Mouse (Mus musculus) heart, embryonic 13.5 days (tissue): Measurements from ENCODE around the gene Nkain4. TPM values are rescaled to one million over a fixed set of nuclear protein-coding genes. Genes with fewer than 3 reads are reported as not detected.

Experiments used
- ATAC-seq: fragments of 200-750 bp; cut with Nextera tagmentation; 2 replicates; pipeline ENCODE4 v1.8.0; 2017; ENCODE audit warnings: moderate TSS enrichment; ENCODE audit not compliant: insufficient number of reproducible peaks, low FRiP score, low TSS enrichment; ENCODE audit errors: extremely low read depth
- H3K27ac ChIP-seq: fragments of 300-500 bp; sonication (generic); replicated peaks from 2 replicates; pipeline ENCODE4 v1.5.1; 2015; ENCODE audit warnings: moderate library complexity, mild to moderate bottlenecking, inconsistent platforms
- H3K27me3 ChIP-seq: fragments of 300-500 bp; sonication (generic); replicated peaks from 2 replicates; pipeline ENCODE4 v1.6.1; 2015; ENCODE audit warnings: mild to moderate bottlenecking, inconsistent platforms
- H3K36me3 ChIP-seq: fragments of 300-500 bp; sonication (generic); 2 replicates; pipeline ENCODE4 v1.6.1; 2015; ENCODE audit warnings: mild to moderate bottlenecking, inconsistent platforms
- H3K4me1 ChIP-seq: fragments of 300-500 bp; sonication (generic); 2 replicates; pipeline ENCODE4 v1.6.1; 2015; ENCODE audit warnings: inconsistent platforms
- H3K4me2 ChIP-seq: fragments of 300-500 bp; sonication (generic); 2 replicates; pipeline ENCODE4 v1.6.1; 2015; ENCODE audit warnings: inconsistent platforms, mild to moderate bottlenecking, moderate library complexity
- H3K4me3 ChIP-seq: fragments of 300-500 bp; sonication (generic); 2 replicates; pipeline ENCODE4 v1.5.1; 2015; ENCODE audit warnings: moderate library complexity, mild to moderate bottlenecking, inconsistent platforms
- H3K9ac ChIP-seq: fragments of 300-500 bp; sonication (generic); 2 replicates; pipeline ENCODE4 v1.6.1; 2015; ENCODE audit warnings: inconsistent platforms, mild to moderate bottlenecking, moderate library complexity
- H3K9me3 ChIP-seq: fragments of 300-500 bp; sonication (generic); 2 replicates; pipeline ENCODE4 v1.6.1; 2016; ENCODE audit warnings: inconsistent platforms
- WGBS: fragments of 180-500 bp; shearing (Covaris S2); methylation state at CpG from one replicate; pipeline ENCODE4 v1.1.7; 2015; ENCODE audit warnings: mixed read lengths; 5-methylcytosine and 5-hydroxymethylcytosine counted together
- polyA plus RNA-seq: library from polyadenylated mRNA; unstranded; fragments of >200 nt; fragmentation: Nextera tagmentation; extraction: Ambion mirVana; gene quantifications from 2 replicates; pipeline ENCODE4 v1.2.1, GENCODE M21; 2015

The Nkain4 gene
- polyA plus RNA-seq, 1 experiment from 2014 or later, result 47.3 TPM

DNA sequence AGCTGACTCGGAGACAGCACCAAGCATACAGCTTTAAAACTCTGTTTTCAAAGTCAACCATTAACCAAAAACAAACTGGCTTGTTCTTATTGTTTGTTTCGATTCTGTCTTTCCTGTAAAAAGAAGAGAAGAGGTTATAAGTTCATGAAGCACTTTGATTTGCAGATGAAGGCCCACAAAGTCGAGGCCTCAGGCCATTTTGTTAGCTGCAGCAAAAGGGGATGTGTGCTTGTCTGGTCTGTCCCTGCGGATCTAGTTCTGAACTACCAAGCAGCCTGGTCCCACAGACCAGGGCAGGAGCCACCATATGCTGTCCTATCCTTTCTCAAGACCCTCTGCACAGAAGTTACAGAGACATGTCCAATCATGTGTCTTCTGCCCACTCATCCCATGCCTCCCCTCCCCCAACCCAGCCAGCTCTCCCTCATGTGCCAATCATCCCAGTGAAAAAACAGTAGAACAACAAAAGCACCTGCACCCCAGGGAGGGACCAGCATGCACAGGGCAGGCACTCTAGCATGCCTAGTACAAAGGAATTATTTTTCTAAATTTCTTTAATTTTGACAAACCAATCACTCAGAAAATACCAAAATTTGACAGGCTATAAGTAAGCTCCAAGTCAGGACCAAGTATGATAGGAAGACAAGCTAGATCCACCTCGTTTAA, 48.8 kb downstream of the Nkain4 start:
- ATAC-seq, result no peak

DNA sequence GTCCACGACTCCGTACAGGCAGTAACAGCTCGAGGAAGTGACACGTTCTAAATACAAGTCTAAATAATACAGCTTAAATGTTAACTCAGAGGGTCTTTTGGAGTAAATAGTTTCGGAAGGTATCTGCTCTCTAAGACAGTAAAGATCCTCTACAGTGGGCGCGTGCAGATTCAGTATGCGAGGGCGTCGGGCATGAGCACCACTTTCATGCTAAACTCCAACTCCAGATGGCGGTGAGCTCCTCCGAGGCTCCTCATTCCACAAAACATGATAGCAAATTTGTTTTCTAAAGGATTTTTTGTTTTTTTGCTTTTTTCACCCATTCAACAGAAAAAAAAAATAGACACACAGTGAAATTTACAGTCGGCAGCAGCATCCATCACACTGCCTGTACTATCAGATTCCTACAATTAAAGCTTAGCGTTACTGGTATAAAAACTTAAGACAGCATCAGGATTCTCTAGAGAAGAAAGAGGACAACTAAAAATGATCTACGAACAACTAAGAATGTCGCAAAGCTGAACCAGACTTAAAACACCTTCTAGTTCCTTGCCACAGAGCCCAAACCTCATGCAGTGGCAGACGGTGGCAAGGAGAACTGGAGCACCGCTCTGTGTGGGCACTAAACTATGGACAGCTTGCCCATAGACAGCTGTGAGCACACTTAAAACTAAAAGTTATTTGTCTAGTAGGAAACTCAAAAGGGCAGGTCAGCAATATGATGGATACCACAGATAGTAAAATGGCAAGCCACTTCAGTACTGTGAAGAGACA, 49.9 kb downstream of the Nkain4 start:
- no peaks in the 10 kb centered on the region for H3K9me3 ChIP-seq
- 91% methylated on average over 18 of the region's 18 CpGs for WGBS
- H3K36me3 ChIP-seq, result peaks cover 59% of the 10 kb centered on the region
- H3K27me3 ChIP-seq, result 0 out of 2 replicates have a peak, but pooled peaks cover 5% of the 10 kb centered on the region
- H3K27ac ChIP-seq, result no peak overlapping the region
- H3K4me3 ChIP-seq, result no peak overlapping the region
- no peak overlapping the region for H3K4me2 ChIP-seq
- no peaks in the 10 kb centered on the region for H3K4me1 ChIP-seq
- H3K9ac ChIP-seq, result no peak overlapping the region
- no peak for ATAC-seq

More for the DNA sequence above, 48.8 kb downstream of the Nkain4 start:
- Histone ChIP-seq H3K4me1 (no peaks in the 10 kb centered on the region), H3K27ac (no peak overlapping the region), H3K9me3 (no peaks in the 10 kb centered on the region), H3K9ac (no peak overlapping the region), H3K27me3 (0 out of 2 replicates have a peak, but pooled peaks cover 5% of the 10 kb centered on the region), H3K4me3 (no peak overlapping the region), H3K36me3 (peaks cover 69% of the 10 kb centered on the region), H3K4me2 (no peak overlapping the region)
- 74% methylated on average over 5 of the region's 5 CpGs for WGBS

DNA sequence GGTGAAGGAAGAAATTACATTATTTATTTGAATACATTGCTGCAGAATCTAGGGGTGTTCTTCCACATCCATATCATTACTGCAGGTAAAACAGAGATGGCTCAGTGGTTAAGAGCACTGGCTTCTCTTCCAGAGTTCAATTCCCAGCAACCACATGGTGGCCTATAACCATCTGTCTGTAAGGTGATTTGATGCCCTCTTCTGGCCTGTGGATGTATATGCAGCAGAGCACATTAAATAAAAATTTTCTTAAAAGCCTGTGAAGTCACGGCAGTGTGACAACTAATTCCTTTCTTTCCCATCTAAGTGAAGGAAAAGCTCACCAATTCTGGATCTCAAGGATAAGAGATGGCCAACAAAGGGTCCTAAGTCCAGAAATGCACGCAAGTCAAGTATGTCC, 52.4 kb downstream of the Nkain4 start:
- Histone ChIP-seq H3K36me3 (peaks cover 40% of the 10 kb centered on the region), H3K4me1 (no peaks in the 10 kb centered on the region), H3K27ac (no peak overlapping the region), H3K9ac (no peak overlapping the region), H3K27me3 (peaks cover 28% of the 10 kb centered on the region), H3K4me2 (no peak overlapping the region), H3K4me3 (no peak overlapping the region), H3K9me3 (no peaks in the 10 kb centered on the region)
- 42% methylated on average over 2 of the region's 2 CpGs for WGBS
- no peak for ATAC-seq

DNA sequence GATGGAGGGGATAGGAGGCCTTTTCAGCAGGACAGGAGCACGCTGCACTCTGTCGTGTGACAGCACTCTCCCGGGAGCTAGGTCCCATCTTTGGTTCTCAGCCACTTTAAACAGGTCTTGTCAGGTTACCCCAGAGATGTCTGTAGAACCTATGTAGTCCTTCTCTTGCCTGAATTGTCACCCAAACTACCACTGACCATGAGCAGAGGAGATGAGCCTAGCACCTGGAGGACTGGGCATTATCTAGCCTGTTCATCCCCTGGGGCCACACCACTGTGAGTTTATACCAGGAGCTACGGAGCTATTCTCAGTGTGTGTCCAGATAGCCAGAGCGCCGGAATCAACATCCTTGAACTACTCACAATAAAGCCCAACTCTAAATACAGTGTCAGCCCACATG, 56.6 kb downstream of the Nkain4 start:
- no peak overlapping the region for H3K9ac ChIP-seq
- H3K4me2 ChIP-seq, result no peak overlapping the region
- no peak overlapping the region for H3K4me3 ChIP-seq
- 0 out of 2 replicates have a peak, but pooled peaks cover under 1% of the 10 kb centered on the region for H3K36me3 ChIP-seq
- no peaks in the 10 kb centered on the region for H3K9me3 ChIP-seq
- H3K27me3 ChIP-seq, result peaks cover 71% of the 10 kb centered on the region
- H3K4me1 ChIP-seq, result peaks cover 21% of the 10 kb centered on the region
- WGBS, result 67% methylated on average over 6 of the region's 6 CpGs
- H3K27ac ChIP-seq, result no peak overlapping the region
- no peak for ATAC-seq

DNA sequence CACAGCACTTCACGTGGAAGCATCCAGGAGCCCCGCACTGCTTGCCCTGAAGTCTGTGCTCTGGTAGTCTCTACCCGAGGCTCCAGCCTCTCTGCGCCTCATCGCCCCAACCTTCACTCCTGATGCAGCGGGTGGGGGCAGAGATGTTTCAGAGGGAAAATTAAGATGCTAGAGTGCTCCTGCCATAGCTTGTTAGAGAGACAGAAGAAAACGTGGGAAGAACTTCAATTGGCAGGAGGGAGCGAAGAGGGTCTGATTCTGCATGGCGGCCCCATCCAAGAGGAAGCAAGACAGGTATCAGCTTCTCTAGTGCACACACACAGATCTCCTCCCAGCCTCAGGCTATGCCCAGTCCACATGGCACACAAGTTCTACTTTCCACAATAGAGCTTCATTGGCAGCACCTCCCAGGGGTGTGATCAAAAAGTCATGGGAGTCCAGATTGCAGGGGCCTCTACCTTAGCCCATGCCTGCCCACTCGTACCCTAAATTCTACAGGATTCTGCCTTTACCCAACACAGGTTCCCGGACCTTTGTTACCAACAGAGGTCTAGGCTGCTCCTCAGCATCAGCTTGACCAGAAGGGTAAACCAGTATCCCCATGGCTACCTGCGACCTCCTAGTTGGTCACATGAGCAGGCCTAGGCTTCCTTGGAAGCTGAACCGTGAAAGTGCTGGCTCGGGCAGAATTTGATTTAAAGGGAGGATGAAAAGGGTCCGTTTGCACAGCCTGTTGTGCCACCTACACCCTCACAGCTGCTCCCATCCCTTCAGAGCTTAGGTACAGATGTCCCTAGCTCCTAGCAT, 57.5 kb downstream of the Nkain4 start:
- H3K9ac ChIP-seq, result no peak overlapping the region
- peaks cover 23% of the 10 kb centered on the region for H3K4me1 ChIP-seq
- no peaks in the 10 kb centered on the region for H3K9me3 ChIP-seq
- no peak overlapping the region for H3K4me2 ChIP-seq
- no peaks in the 10 kb centered on the region for H3K36me3 ChIP-seq
- no peak overlapping the region for H3K27ac ChIP-seq
- no peak for ATAC-seq
- H3K4me3 ChIP-seq, result no peak overlapping the region
- H3K27me3 ChIP-seq, result peaks cover 79% of the 10 kb centered on the region
- 59% methylated on average over 15 of the region's 15 CpGs for WGBS

DNA sequence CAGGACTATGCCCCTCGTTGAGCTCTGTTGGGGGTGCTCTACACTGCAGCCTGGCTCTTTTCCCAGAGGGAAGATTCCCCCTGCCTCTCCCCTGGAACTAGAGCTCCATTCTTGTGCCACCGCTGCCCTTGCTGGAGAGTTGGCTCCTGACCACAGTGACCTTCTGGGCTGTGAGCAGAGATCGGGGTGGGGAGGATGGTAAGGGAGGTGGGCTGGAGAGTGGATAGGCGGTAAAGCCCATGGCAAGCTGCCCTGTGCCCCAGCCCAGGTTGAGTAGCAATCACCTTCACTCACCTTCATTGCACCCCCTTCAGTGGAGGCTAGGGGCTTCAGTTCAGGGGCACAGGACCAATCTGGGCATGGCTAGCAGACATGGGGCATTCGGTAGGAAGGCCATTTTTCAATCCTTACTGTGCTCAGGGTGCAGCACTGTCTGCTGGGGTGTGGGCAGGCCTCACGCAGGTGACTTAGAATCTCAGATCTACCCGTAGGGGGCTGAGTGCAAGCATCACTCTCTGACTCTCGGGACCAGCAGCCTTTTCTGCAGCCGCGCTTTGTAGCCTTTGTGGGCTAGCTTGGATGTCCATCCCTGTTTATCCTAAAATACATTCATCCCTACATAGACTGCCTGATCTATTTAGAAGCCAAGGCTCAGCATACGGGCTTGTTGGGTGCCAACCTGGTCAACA, 58.5 kb downstream of the Nkain4 start:
- ATAC-seq, result no peak
- Histone ChIP-seq H3K9ac (no peak overlapping the region), H3K27ac (no peak overlapping the region), H3K9me3 (no peaks in the 10 kb centered on the region), H3K4me1 (peaks cover 30% of the 10 kb centered on the region), H3K4me3 (no peak overlapping the region), H3K27me3 (peaks cover 85% of the 10 kb centered on the region), H3K4me2 (no peak overlapping the region), H3K36me3 (no peaks in the 10 kb centered on the region)
- WGBS, result 67% methylated on average over 11 of the region's 11 CpGs

DNA sequence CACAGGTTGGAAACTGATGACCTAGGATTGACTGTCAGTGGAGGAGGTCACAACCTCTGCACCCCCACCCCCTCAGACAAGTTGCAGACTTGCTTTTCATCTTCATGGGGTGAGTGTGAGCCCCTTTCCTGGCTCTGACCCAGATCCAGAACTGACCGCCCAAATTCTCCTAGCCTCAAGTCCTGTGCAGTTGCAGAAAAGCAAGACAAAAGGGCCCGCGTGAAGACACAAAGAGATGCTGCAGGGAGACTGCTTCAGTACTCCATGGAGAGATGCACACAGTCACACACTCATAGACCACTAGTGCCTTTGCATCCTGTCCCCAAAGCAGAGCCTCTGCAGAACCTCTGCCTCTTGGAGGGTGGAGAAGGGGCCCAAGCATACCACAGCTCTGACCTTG, 59.2 kb downstream of the Nkain4 start:
- peaks cover 91% of the 10 kb centered on the region for H3K27me3 ChIP-seq
- H3K4me2 ChIP-seq, result no peak overlapping the region
- H3K4me3 ChIP-seq, result no peak overlapping the region
- no peaks in the 10 kb centered on the region for H3K36me3 ChIP-seq
- no peak overlapping the region for H3K9ac ChIP-seq
- H3K27ac ChIP-seq, result no peak overlapping the region
- no peak for ATAC-seq
- no peaks in the 10 kb centered on the region for H3K9me3 ChIP-seq
- peaks cover 37% of the 10 kb centered on the region for H3K4me1 ChIP-seq
- 64% methylated on average over 3 of the region's 3 CpGs for WGBS

DNA sequence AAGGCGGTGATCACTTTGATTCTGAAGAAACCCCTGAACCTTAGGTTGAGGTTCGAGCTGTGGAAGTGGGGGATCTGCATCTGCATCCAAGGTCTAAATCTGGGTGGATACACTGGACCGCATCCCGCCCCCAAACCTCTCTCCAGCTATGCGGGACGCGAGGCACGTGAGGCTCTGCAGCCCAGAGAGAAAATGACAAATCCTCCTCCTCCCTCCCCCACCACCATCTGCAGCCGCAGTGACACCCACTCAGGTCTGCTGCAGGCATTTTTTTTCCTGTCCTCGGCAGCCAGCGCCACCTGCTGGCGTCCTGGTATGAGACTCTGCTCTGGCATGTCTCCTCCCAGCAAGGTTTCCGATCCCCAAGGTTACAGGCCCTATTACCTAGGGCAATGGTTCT, 59.8 kb downstream of the Nkain4 start:
- 2% methylated on average over 13 of the region's 13 CpGs for WGBS
- peaks cover 96% of the 10 kb centered on the region for H3K27me3 ChIP-seq
- peak overlapping the region; percentile 89 for H3K4me2 ChIP-seq
- ATAC-seq, result no peak
- H3K27ac ChIP-seq, result no peak overlapping the region
- H3K4me1 ChIP-seq, result peaks cover 37% of the 10 kb centered on the region
- no peak overlapping the region for H3K9ac ChIP-seq
- H3K36me3 ChIP-seq, result no peaks in the 10 kb centered on the region
- H3K9me3 ChIP-seq, result no peaks in the 10 kb centered on the region
- peak overlapping the region; percentile 58 for H3K4me3 ChIP-seq

DNA sequence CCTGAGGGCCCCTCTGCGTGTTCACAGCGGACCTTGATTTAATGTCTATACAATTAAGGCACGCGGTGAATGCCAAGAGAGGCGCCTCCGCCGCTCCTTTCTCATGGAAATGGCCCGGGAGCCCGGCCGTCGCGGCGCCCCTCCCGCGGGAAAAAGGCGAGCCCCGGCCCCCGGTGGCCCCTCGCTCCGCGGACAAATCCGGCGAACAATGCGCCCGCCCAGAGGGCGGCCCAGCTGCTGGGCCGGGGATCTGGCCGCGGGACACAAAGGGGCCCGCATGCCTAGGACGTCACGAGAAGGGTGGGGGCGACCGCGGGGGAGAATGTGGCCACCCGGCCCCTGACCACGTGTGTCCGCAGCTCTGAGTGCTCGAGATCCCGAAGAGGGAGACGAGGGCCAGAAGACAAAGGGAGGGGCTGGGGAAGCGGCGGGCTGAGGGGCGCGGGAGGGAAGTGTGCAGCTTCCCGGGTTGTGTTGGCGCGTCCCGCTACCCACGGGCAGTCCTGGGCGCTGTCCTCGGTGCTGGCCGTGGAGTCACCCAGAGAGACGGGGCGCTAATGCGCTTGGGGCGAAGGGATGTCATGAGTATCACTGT, 60.4 kb downstream of the Nkain4 start:
- Histone ChIP-seq H3K4me1 (peaks cover 37% of the 10 kb centered on the region), H3K4me3 (peak overlapping the region; percentile 58), H3K27me3 (peaks cover 100% of the 10 kb centered on the region), H3K9me3 (no peaks in the 10 kb centered on the region), H3K4me2 (peak overlapping the region; percentile 89), H3K9ac (peak overlapping the region; percentile 14; the same call in 1 of the 2 replicates), H3K36me3 (no peaks in the 10 kb centered on the region), H3K27ac (no peak overlapping the region)
- WGBS, result under 1% methylated on average over 57 of the region's 57 CpGs
- no peak for ATAC-seq

DNA sequence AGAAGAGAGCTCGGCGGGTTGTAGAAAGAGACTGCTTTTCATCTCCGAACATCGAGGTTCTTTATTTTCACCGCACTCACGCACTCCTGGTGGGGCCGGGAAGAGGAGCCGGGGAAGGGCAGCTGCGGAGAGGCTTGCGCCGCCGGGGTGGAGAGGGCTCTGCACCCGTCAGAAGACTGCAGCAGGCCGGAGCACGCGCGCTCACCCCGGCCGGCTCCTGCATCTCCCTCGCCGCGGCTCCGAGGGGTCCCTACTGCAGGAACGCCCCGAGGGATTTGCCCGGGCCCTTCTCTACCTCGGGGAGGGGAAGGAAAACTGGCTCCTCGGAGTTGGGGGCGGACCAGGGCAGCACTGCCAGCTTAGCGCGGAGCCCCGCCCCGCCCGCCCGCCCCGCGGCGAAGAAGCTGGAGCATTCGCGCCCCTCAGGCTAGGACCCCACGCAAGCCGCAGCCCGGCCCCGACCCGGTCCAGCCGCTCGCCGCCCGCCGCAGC, 60.9 kb downstream of the Nkain4 start:
- Histone ChIP-seq H3K27ac (no peak overlapping the region), H3K27me3 (peaks cover 100% of the 10 kb centered on the region), H3K4me3 (peak overlapping the region; percentile 58), H3K36me3 (no peaks in the 10 kb centered on the region), H3K9me3 (no peaks in the 10 kb centered on the region), H3K4me2 (peak overlapping the region; percentile 89), H3K9ac (peak overlapping the region; percentile 59; the same call in 1 of the 2 replicates), H3K4me1 (peaks cover 37% of the 10 kb centered on the region)
- under 1% methylated on average over 50 of the region's 50 CpGs for WGBS
- ATAC-seq, result no peak
